Mouse (Mus musculus) megakaryocyte, adult 5-6 weeks (primary cell): ENCODE measurements around the gene Ago3. TPM values are rescaled to one million over a fixed set of nuclear protein-coding genes. Genes with fewer than 3 reads are reported as not detected.

ENCODE experiments used
- ATAC-seq: 2 replicates; pipeline ENCODE4 v1.8.0; 2016; ENCODE audit warnings: mild to moderate bottlenecking, inconsistent platforms; ENCODE audit not compliant: poor library complexity, severe bottlenecking
- total RNA-seq, 2 experiments: library from RNA; stranded (forward) in 1 of 2; stranded (reverse) in 1 of 2; fragments of 153-499, 151-499 nt in 1 of 2; fragments of 221-1000, 200-1000 nt in 1 of 2; gene quantifications; 2 replicates each; pipeline versions ENCODE4 v1.2.3 to v1.2.4; 2015 to 2017

Ago3 gene
- total RNA-seq, 2 experiments from 2014 or later = 6.1 to 11.2 TPM

DNA sequence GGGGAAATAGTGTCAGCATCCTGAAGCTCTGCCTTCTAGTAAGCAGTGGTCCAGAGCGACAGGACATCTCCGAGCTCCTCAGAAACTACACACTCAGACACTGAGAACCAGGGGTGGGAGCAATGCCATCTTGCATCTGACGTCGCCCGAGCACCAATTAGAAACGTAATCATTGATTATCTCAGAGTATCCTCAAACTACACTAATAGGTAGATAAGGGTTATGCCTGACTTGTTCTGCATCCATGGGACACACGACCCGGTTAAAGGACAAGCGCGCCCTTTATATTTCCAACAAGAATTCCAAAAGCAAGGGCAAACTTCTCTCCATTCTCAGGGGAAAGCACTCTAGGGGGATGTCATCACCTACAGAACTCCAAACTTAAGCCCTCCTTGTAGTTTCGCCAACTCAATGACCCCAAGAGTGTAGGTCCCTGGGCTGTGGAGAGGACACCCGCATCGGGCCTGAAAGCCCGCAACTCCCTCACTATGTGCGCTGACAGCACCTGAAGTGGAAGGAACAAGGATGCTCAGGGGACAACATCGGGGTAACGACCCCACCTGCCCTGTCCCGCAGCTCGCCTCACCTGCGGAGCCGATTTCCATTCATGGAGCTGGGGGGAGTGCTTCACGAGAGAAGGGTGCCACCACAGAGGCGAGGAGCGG is 542 bp downstream of the Ago3 start:
- peak; percentile 47 for ATAC-seq

DNA sequence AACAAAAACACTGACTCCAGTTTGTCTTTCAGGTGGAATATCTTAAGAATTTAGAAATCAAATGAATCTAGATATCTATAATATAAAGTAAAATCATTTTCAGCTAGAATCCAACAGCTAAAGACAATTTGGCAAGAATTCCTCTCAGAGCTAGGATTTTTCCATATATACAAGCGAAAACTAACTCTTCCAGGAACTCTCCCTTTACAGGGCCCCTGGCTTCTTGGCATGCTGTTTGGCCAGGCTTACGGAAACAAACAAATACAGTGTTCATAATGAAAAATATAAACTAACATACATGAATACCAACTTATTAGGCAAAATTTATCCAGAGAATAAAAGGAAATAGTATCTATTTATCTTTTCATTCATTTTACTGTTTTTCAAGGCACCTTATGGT is 5.5 kb downstream of the Ago3 start:
- no peak for ATAC-seq

DNA sequence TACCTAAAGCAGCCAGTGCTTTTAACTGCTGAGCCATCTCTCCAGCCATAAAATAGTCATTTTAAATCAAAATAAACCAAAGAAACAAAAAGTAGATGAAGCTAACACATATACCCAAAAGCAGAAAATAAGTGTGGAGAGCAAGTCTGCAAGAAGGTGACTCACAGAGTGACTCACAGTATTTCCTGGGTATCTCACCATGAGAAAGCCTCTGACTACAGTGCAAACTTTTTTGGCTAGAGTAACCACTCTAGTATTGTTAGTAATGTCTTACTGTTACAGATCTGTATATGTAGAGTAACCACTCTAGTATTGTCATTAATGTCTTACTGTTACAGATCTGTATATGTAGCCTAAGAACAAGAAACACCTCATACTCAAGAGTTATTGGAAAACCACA is 13.6 kb downstream of the Ago3 start:
- ATAC-seq = no peak

DNA sequence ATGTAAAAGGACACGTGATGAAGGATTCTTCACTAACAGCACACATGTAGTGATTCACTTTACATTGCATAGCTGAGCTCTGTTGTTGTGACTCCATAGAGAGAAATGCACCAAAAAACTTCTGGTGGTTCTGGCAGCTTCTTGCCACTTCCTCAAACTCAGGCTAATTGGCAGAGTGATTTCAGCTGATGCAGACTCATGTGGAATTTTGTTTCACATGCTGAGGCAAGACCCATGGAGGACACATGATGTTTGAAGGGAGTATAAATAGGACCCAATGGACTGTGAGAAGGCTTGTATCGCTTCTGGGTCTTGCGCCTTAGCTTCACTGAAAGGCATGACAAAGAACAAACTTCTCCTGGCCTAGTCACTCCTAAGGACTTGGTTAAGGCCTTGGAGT is 16.8 kb downstream of the Ago3 start:
- no peak for ATAC-seq

DNA sequence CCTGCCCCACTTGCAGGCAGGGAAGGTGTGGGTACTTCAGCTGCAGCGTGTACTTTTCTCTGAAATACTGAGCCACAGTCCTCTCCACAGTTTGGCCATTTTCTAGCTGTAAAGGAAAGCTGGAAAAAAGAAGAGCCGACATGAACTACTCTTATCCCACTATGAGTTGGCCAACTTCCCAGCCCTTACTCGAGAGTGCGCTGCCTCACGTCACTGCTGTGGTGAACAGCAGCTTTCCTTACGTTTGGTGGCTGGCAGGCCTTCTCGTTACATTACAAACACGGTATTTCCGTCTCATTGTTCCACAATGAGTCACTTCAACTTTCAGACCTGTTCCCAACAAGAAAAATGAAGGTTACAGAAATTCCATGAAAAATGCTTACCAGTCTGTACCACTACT is 57.9 kb downstream of the Ago3 start:
- no peak for ATAC-seq

DNA sequence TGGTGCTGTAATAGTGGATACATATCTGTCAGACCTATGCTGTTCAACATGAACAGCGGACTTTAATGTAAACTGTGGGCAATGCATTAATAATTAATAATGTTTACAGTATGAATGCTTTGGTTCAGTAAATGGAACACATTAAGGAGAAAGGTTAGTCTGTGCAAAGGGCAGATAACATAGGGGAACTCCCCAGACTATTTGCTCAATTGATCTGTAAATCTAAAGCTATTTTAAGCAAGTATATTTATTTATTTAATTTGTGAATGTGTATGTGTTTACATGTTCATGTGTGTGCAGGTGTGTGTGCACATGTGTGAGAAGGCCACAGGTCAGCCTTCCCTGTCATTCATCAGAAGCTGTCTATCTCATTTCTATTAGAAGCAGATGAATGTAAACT is 69.3 kb downstream of the Ago3 start:
- ATAC-seq = no peak

DNA sequence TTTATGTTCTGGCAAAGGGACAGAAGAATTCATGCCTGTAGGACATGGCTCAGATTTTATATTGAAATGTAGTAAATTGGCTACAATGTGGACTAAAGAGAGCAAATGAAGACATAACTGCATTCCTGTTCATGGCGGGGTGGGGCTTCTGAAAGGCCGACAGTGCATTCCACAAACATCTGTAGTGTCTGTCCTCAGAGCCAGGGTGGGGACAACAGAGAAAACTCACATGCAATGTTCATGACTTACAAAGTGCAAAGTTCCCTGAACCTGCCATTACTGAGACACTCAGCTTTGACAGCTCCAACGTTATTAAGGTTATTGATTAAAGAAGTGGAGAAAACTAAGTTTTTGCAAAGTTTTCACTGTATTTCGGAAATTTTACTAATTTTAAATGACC is 85.9 kb downstream of the Ago3 start:
- ATAC-seq = no peak

DNA sequence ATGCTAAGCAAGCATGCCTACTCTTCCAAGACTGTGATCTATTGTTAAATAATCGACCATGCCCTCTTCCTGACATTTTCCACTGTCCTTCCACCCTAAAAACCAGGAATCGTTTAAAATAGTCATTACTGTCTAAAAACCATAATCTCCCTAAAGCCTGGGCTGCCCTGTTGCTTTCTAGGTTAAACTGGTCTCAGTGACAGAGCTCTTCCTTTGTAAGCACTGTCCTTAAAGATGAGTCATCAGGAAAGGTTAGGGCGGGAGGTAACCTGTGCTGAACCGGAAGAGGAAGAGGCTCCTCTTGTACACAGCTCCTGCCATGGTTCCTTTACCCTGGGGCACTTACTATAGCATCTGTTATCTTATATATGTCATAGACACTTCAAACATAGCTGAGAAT is 89.9 kb downstream of the Ago3 start:
- no peak for ATAC-seq

DNA sequence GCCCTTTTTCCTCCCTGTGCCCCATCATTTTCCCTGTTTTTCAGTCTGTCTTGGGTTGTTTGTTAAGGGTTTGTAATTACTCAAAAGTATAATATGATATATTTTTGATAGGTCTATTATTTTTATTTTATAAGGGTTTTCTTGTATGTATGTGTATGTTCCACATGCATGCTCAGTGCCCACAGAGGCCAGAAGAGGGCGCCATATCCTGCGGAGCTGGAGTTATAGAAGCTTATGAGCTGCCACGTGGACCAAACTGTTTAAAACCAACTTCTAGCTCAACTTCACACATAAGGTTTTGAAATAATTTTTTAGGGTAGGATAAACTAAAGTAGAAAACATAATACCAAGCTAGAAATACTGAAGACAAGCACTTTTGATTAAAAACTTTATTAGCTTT is 97.0 kb downstream of the Ago3 start:
- ATAC-seq = no peak

DNA sequence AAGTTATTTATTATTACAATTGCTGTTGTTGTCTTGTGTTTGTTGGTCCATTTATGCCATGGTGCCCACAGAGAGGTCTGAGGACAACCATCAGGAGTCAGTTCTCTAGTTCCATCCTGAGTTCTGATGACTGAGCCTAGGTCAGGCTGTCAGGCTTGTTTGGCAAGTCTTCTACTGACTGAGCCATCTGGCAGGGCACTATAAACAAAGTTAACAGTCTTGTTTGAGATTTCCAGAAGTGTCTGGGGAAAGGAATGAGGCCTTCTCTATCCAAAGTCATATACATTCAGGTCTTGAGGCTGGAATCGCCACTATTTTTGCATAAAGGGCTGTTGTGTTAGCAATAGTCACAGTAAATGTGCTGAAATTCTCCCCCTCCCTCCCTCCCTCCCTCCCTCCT is 97.6 kb downstream of the Ago3 start:
- no peak for ATAC-seq

DNA sequence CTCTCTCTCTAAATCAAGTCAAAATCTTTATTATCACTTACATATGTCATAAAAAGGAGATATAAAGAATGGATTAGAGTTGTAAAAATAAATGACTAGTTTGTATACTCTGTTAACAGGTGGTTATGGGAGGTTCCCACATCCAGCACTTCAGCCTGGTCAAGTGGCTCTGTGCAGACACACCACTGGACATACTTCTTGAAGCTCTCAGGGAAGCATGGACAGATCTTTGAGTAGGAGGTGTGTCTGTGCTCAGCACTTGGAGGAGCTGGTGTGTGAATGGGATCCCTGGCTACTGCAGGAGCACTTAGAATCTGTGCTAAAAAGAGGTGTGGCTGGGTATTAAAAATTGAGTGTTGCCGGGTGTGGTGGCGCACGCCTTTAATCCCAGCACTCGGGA is 99.1 kb downstream of the Ago3 start:
- no peak for ATAC-seq

DNA sequence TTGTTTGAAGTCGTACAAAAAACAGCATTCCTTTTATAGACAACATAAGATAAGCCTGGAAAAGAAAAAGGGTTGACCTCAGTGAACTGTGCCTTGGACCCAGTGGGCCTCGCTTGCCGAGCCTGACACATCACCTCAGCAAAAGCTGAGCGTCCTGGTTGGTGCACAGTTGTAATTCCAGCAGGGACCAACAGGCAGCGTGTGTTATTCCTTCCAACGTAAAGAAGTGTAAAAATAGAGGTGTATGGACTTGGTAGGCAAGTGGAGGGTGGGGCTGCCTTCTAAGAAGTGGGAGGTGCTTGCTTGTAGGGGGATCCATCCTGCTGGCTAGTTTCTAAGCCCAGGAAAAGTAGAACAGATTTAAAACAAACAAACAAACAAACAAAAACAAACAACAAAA is 103.3 kb downstream of the Ago3 start:
- ATAC-seq = no peak

DNA sequence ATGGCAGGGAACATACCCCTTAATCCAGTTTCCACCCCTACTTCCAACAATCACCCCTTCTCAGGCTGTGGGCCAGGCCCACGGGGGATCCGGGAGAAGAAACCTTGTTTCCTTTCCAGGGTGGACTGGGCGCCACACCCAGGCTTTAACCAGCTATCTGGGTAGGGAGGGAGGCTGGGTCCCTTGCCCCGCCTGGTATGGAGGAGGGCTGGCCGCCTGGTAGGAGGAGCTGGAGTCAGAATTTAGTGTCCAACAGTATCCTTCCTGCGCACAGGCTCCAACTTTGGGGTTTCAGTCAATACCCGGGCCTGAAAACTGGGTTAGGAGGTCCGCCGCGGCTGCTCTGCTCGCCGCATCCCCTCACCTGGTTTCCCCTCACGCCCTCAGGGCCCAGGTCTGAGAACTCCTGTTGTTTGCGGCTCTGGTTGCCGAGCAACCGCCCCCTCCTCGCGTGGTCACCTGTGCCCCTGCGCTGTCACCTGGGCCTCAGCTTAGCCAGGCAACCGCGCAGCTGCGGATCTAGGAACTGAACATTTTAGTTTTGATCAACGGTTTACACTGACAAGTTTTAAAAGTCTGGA is 104.0 kb downstream of the Ago3 start, which contains the start of gene Tekt2:
TSS of gene Tekt2 (minus strand) at position 408 of the 581 bp plus-strand sequence.
- no peak for ATAC-seq

DNA sequence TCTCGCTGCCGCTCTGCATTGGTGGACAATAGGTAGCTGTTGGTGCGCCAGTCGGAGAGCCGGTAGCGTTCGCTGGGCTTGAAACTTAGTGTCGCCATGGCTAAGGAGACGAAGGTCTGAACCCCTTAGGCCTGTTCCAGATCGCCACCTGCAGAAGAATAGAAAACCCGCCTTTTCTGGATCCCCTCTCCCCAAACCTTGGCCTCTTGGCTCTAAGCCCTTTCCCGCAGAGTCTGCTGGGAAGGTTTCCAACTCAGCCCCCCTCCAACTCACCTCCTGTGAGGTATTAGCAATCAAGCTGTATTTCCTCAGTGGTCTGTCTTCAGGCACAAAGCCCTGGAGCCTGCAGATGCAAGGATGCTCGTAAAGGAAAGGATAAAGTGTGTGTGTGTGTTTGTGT is 104.5 kb downstream of the Ago3 start:
- ATAC-seq = no peak

DNA sequence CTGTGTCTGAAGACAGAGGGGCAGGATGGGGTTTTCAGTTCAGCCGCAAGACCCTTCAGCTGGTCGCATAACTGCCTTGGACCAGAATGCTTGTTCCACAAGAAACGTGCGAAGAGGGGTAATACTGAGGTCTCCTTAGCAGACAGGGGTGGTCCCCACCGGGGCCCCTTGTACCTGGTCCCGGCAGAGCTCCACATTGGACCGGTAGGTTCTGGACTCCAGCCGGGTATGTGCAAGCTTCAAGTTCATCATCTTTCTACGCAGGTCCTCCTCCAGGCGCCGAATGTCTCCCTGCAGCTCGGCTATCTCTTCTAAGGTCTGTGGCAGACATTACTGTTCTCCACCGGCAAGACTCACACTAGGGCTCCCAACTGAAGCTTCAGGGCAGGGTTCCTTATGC is 106.7 kb downstream of the Ago3 start:
- ATAC-seq = no peak

DNA sequence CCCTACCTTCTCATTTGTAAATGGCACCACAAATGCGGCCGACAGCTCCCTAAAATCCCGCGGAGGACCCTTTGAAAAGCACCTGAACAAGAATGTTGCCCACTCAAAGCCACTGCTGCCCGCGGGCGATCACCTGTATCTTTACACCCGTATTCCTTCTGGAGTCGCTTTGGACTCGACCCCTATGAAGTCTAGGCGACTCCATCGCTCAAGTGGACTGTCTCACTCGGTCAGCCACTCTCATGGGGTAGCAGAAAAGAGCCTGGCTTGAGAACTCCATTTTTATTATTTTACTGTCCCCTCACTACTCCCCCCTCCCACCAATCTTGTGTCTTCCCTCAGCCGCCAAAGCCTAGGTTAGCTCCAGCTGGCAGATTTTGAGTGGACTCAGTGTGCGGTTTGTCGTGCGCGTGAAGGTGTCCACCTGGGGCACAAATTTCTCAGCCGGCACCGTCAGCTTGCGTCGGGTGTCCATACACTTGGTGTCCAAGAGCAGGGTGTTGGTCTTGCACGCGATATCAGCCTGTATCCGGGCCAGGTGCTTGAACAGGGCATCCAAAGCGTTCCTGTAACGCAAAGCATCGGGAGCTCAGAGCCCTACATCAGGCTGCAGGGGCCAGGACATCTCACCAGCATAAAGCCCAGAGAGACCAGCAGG is 107.4 kb downstream of the Ago3 start:
- no peak for ATAC-seq

DNA sequence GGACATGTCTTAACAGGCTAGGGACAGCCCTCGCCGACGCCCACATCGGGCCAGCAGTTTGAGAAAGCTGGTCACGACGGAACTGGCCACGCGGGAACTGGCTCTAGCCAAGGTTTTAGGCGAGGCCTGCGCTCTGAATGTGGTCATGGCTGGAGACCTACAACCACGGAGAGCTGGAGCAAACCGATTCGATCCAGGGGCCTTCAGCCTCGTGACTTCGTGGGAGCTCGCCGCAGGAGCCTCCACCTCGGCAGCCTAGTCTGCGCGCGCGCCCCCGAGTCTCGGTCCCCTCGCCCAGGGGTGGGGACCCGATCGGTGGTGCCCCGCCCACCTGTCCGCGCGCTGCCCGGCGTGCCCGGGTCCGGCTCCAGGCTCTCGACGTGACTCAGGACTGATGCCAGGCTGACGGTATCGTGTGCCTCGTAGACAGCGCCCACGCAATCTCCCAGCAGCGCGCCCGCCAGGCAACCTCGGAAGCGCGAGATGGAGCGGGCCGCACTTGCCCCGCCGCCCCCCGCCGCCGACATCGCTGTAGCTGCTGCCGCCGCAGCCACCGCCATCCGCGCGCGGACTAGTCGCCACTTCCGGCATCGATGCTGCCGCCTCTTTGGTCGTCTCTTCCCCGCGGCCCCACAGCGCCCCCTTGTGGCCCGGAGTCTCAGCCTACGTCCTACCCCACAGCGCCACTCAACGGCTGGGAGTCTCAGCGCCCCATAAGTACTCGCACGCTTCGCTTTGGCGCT is 108.1 kb downstream of the Ago3 start, which contains the start of gene Adprhl2:
TSS of gene Adprhl2 (minus strand) at position 593 of the 743 bp plus-strand sequence.
- ATAC-seq = peak; percentile 97

DNA sequence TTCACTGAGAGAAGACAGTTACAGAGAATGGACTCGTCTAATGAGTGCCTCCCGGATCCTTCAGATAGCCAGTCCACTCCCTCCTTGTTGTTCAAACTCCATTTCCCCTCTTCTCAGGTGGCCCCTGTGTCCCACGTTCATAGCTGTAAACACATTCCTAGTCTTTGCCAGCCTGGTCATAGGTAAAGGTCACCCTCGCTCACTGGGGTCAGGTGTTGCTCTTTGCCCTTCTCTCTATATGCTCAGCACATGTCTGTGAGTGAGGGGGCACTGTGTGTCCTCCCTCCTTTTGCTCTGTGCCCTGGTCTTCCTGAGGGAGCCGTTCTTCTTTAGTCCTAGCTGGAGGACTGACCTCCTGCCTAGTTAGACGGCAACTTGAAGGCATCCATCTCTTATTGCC is 109.5 kb downstream of the Ago3 start:
- ATAC-seq = no peak

DNA sequence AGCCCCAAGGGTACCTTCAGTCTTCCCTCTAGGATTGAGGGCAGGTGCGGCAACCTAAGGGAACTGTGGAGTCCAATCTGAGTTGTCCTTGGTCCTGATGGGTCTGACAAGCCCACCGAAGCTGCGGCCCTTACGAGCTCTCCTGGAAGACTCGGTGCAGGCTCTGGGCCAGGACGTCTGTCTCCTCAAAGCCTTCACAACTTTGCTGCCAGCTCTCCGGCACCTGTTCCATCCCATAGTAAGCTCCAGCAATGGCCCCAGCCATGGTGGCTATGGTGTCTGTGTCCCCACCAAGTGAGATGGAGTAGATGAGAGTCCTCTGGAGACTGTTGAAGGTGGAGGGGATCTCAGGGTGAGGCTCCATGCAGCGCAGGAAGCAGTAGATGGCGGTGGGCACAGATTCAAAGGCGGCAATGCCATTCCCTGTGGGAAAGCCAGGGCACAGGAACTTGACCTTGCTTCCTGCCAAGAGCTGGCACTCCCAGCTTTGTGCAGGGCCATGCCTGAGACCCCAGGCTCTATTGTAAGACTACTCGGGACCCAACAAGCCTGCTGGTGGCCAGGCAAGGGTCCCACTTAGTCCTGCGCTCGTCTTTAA is 112.8 kb downstream of the Ago3 start:
- ATAC-seq = no peak

DNA sequence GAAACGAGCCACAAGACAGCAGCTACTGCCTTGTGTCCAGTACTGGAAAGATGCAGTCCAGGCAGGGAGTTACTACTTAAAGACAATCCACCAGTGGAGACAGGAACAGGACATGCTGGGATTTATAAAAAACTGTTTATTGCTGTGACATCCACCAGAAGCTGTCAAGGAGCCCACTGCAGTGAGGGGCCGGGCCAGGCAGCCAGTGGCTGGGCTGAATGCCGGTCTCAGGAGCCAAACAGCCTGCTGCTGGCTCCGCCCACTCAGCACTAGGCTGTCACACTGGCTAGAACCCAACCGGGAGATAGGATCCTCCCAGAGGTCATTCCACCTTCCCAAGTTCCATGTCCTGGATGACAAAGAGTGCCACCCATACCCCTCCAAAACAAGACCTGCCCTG is 113.4 kb downstream of the Ago3 start:
- no peak for ATAC-seq

DNA sequence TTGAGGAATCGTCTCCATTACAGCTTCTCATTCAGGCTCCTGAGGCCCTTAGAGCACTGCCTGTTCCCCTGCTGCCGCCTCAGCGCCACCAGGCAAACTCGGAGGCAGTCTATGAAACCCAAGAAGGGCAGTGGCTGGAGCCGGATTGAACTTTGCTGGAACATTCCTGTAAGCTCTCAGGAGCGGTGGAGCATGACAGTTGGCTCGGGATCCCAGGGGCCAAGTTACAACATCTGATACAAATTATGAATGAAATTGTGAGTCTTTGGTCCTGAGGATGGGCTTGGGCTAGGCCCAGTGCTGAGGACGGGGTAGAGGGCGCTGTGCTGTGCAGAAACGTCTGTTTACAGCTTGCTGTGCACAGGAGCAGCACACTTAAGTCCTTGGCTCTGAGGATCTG is 115.0 kb downstream of the Ago3 start:
- no peak for ATAC-seq
